10 mouse cellular contexts compared by ENCODE assay signal in the genomic region with DNA sequence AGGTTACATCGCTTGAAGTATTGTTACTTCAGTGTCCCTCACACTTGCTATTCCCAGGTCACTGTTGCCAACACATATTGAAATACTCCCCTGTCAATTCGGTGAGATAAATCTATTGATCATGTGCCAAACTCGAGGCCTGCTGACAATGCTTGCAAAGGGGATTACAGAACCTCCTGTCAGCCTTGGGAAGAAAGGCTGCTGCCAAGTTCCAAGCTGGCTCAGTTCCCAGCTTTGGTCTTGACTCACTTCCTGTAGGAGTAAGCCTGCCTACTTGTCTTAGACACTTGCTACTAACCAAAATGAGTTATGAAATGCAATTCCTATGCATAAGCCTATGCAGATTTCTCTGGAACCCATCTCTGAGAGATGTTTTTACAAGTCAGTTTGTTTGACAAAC. TPM values are rescaled to one million over a fixed set of nuclear protein-coding genes. Genes with fewer than 3 reads are reported as not detected.
DNase-seq lines count a peak whose midpoint lies in the region; ATAC-seq and TF ChIP-seq lines count a peak whose summit lies in the region.
"Had no signal": no experiment of that assay in that cellular context is flagged by ENCODE, and none has a peak within 500 bp of the region (broad histone marks: within the 10 kb centered on the region; RNA-seq: fewer than 3 reads in every experiment).

No protein-coding gene starts in this region.

- H3K27ac ChIP-seq in forebrain, embryonic 11.5 days (ENCODE audit: low read depth, low read length) = no peak overlapping the region
- no peak overlapping the region for H3K27ac ChIP-seq in forebrain, embryonic 12.5 days
- H3K27ac ChIP-seq in forebrain, postnatal 0 days (ENCODE audit: low read depth, low read length) = no peak overlapping the region
- H3K27ac ChIP-seq in midbrain, embryonic 16.5 days (ENCODE audit: low read length) = no peak overlapping the region
- H3K27ac ChIP-seq: embryonic facial prominence, embryonic 13.5 days; neural tube, embryonic 13.5 days had no signal

- peaks cover 28% of the 10 kb centered on the region for H3K27me3 ChIP-seq in forebrain, embryonic 11.5 days (ENCODE audit: control insufficient read depth, insufficient read depth, low read length)
- peaks cover 60% of the 10 kb centered on the region for H3K27me3 ChIP-seq in forebrain, embryonic 12.5 days
- H3K27me3 ChIP-seq in forebrain, postnatal 0 days (ENCODE audit: insufficient read depth, low read length) = peaks cover 47% of the 10 kb centered on the region
- H3K27me3 ChIP-seq in midbrain, embryonic 16.5 days (ENCODE audit: control insufficient read depth, insufficient read depth, low read depth, low read length) = peaks cover 5% of the 10 kb centered on the region

- H3K9me3 ChIP-seq in forebrain, embryonic 11.5 days (ENCODE audit: control insufficient read depth, low read length) = no peaks in the 10 kb centered on the region
- no peaks in the 10 kb centered on the region for H3K9me3 ChIP-seq in forebrain, embryonic 12.5 days
- no peaks in the 10 kb centered on the region for H3K9me3 ChIP-seq in forebrain, postnatal 0 days (ENCODE audit: low read length)
- no peaks in the 10 kb centered on the region for H3K9me3 ChIP-seq in midbrain, embryonic 16.5 days (replicated peaks; ENCODE audit: control insufficient read depth, low read length, poor library complexity, severe bottlenecking)
- H3K9me3 ChIP-seq: embryonic facial prominence, embryonic 13.5 days; neural tube, embryonic 13.5 days had no signal

- no peak overlapping the region for H3K9ac ChIP-seq in forebrain, embryonic 11.5 days (ENCODE audit: low read length)
- H3K9ac ChIP-seq in forebrain, embryonic 12.5 days = no peak overlapping the region
- H3K9ac ChIP-seq in forebrain, postnatal 0 days = no peak overlapping the region
- H3K9ac ChIP-seq in midbrain, embryonic 16.5 days (ENCODE audit: low read depth, low read length) = no peak overlapping the region
- H3K9ac ChIP-seq: embryonic facial prominence, embryonic 13.5 days; neural tube, embryonic 13.5 days had no signal

- H3K4me1 ChIP-seq in forebrain, embryonic 11.5 days (replicated peaks; ENCODE audit: control insufficient read depth, insufficient read depth, low read length) = peaks cover 12% of the 10 kb centered on the region; the same call in 1 of the 2 replicates
- peaks cover 28% of the 10 kb centered on the region for H3K4me1 ChIP-seq in forebrain, embryonic 12.5 days
- no peaks in the 10 kb centered on the region; the same call in none of the 2 replicates for H3K4me1 ChIP-seq in forebrain, postnatal 0 days (ENCODE audit: insufficient read depth)
- peaks cover 23% of the 10 kb centered on the region for H3K4me1 ChIP-seq in midbrain, embryonic 16.5 days (ENCODE audit: control insufficient read depth, insufficient read depth, low read length)

- intact Hi-C loops in heart, postnatal 14 days (cut with DNase I) = no loop called here

- H3K4me2 ChIP-seq in forebrain, embryonic 11.5 days (ENCODE audit: low read depth, low read length, severe bottlenecking) = no peak overlapping the region
- H3K4me2 ChIP-seq in forebrain, embryonic 12.5 days = no peak overlapping the region
- H3K4me2 ChIP-seq in forebrain, postnatal 0 days (ENCODE audit: low read depth) = no peak overlapping the region
- H3K4me2 ChIP-seq in midbrain, embryonic 16.5 days (ENCODE audit: low read length) = no peak overlapping the region
- H3K4me2 ChIP-seq: embryonic facial prominence, embryonic 13.5 days; neural tube, embryonic 13.5 days had no signal

- H3K4me3 ChIP-seq in forebrain, embryonic 11.5 days (ENCODE audit: low read depth, low read length) = no peak overlapping the region
- no peak overlapping the region for H3K4me3 ChIP-seq in forebrain, embryonic 12.5 days (replicated peaks)
- H3K4me3 ChIP-seq in forebrain, postnatal 0 days (ENCODE audit: low read depth, low read length) = no peak overlapping the region
- no peak overlapping the region for H3K4me3 ChIP-seq in midbrain, embryonic 16.5 days (ENCODE audit: low read depth, low read length)
- H3K4me3 ChIP-seq: embryonic facial prominence, embryonic 13.5 days; neural tube, embryonic 13.5 days had no signal

- ATAC-seq in forebrain, embryonic 11.5 days (replicated peaks; ENCODE audit: low FRiP score) = no peak
- no peak; the same call in 1 of the 2 replicates for ATAC-seq in forebrain, embryonic 12.5 days (ENCODE audit: low FRiP score)
- ATAC-seq in forebrain, postnatal 0 days = peak; percentile 80
- ATAC-seq in midbrain, embryonic 16.5 days = peak; percentile 49; the same call in 1 of the 2 replicates

- no peak for TF ChIP-seq CTCF in forebrain, postnatal 0 days (IDR thresholded peaks at IDR 0.05; ENCODE audit: low read depth)

- DNase-seq in forebrain, embryonic 11.5 days (ENCODE audit: low spot score) = peak; percentile 55
- peak; percentile 90 for DNase-seq in adrenal gland, postnatal 10 days
- peak; percentile 93 for DNase-seq in forebrain, postnatal 0 days
- DNase-seq in heart, postnatal 14 days = peak; percentile 66 to 77
- peak; percentile 59 for DNase-seq in left cerebral cortex, adult 11 months (ENCODE audit: low spot score)
- no peak for DNase-seq in B cell, adult 2 months

- 46% methylated on average over 3 of the region's 3 CpGs for WGBS in forebrain, embryonic 11.5 days
- 28% methylated on average over 3 of the region's 3 CpGs for WGBS in forebrain, embryonic 12.5 days
- 6% methylated on average over 3 of the region's 3 CpGs for WGBS in forebrain, postnatal 0 days
- WGBS in midbrain, embryonic 16.5 days = 11% methylated on average over 3 of the region's 3 CpGs

- no peaks in the 10 kb centered on the region for H3K36me3 ChIP-seq in forebrain, embryonic 11.5 days (ENCODE audit: control insufficient read depth, insufficient read depth, low read length)
- H3K36me3 ChIP-seq in forebrain, embryonic 12.5 days (replicated peaks) = no peaks in the 10 kb centered on the region
- H3K36me3 ChIP-seq in forebrain, postnatal 0 days (ENCODE audit: insufficient read depth) = no peaks in the 10 kb centered on the region
- H3K36me3 ChIP-seq in midbrain, embryonic 16.5 days (ENCODE audit: control insufficient read depth, insufficient read depth, low read length) = no peaks in the 10 kb centered on the region
- H3K36me3 ChIP-seq: embryonic facial prominence, embryonic 13.5 days; neural tube, embryonic 13.5 days had no signal

RNA-seq across cellular contexts. Expression of a gene that starts 4.2 kb away (rescaled TPM):
- not detected in 2 replicates for polyA plus RNA-seq in forebrain, embryonic 11.5 days (2014; fragmentation: Nextera tagmentation; extraction: Ambion mirVana)
- 0.13 TPM in 1 of 2 replicates, not detected in the other for polyA plus RNA-seq in forebrain, embryonic 12.5 days (2016; fragmentation: Nextera tagmentation; extraction: Ambion mirVana)
- total RNA-seq in adrenal gland, postnatal 10 days (2021) = 1 to 10 TPM; 1.0 to 2.7 TPM
- total RNA-seq in forebrain, postnatal 0 days (2014; rRNA removed) = 1.2 and 1.7 TPM in 2 replicates
- polyA plus RNA-seq in forebrain, postnatal 0 days (2015; fragmentation: Nextera tagmentation; extraction: Ambion mirVana) = 0.10 TPM in 1 of 2 replicates, not detected in the other
- total RNA-seq in heart, postnatal 14 days (2021) = not detected
- 0.39 and 0.60 TPM in 2 replicates for polyA plus RNA-seq in midbrain, embryonic 16.5 days (2015; fragmentation: Nextera tagmentation; extraction: Ambion mirVana)
- polyA plus RNA-seq: embryonic facial prominence, embryonic 13.5 days; neural tube, embryonic 13.5 days had no signal

Comparison
In these comparisons a context has a peak if more than half of its experiments do, and no peak if none do; other contexts are left out.
1. ATAC-seq: peak in forebrain, postnatal 0 days (single experiment) and midbrain, embryonic 16.5 days (single experiment); none in forebrain, embryonic 11.5 days (single experiment) and forebrain, embryonic 12.5 days (single experiment).
2. DNase-seq: peak in forebrain, embryonic 11.5 days (single experiment), adrenal gland, postnatal 10 days (single experiment), forebrain, postnatal 0 days (single experiment), heart, postnatal 14 days (2 of 2) and left cerebral cortex, adult 11 months (single experiment); none in B cell, adult 2 months (0 of 2).